ENCODE assay signal across 18 mouse cellular contexts in genomic region chrX:9695997-9696396, GRCm38 (mm10). TPM values are rescaled to one million over a fixed set of nuclear protein-coding genes. Genes with fewer than 3 reads are reported as not detected.
DNase-seq lines count a peak whose midpoint lies in the region; ATAC-seq lines count a peak whose summit lies in the region.
"Had no signal": no experiment of that assay in that cellular context is flagged by ENCODE, and none has a peak within 500 bp of the region (broad histone marks: within the 10 kb centered on the region; RNA-seq: fewer than 3 reads in every experiment).

No protein-coding gene starts in this region.

- peak; percentile 37 for DNase-seq in brain, adult 2 months (ENCODE audit: low read depth, low spot score)
- DNase-seq in brain, embryonic 18.5 days (ENCODE audit: low read depth, low spot score): peak; percentile 10
- DNase-seq in hindbrain, embryonic 14.5 days (ENCODE audit: low spot score): no peak
- DNase-seq in right cerebral cortex, adult 18-20 months: no peak
- no peak for DNase-seq in kidney, adult 9 months
- DNase-seq: adrenal gland, adult 2 months; cerebellum, adult 8-10 months; kidney, postnatal 10 days; right cerebral cortex, postnatal 4 days; thymus, postnatal 25 days had no signal

- H3K27me3 ChIP-seq in hindbrain, embryonic 14.5 days (ENCODE audit: control insufficient read depth, insufficient read depth, low read length): no peaks in the 10 kb centered on the region
- H3K27me3 ChIP-seq in midbrain, embryonic 15.5 days (replicated peaks): no peaks in the 10 kb centered on the region
- H3K27me3 ChIP-seq: heart, embryonic 13.5 days; limb, embryonic 12.5 days had no signal

- no peak overlapping the region for H3K4me2 ChIP-seq in hindbrain, embryonic 14.5 days (replicated peaks)
- H3K4me2 ChIP-seq in midbrain, embryonic 15.5 days: no peak overlapping the region
- H3K4me2 ChIP-seq: heart, embryonic 13.5 days; limb, embryonic 12.5 days had no signal

- no peaks in the 10 kb centered on the region for H3K4me1 ChIP-seq in hindbrain, embryonic 14.5 days (replicated peaks; ENCODE audit: control insufficient read depth, insufficient read depth, low read length)
- no peaks in the 10 kb centered on the region for H3K4me1 ChIP-seq in midbrain, embryonic 15.5 days
- H3K4me1 ChIP-seq: heart, embryonic 13.5 days; limb, embryonic 12.5 days had no signal

- WGBS in hindbrain, embryonic 14.5 days: 54% methylated on average over 6 of the region's 6 CpGs
- WGBS in midbrain, embryonic 15.5 days: 36% methylated on average over 6 of the region's 6 CpGs

- H3K27ac ChIP-seq in hindbrain, embryonic 14.5 days: no peak overlapping the region
- H3K27ac ChIP-seq in midbrain, embryonic 15.5 days: no peak overlapping the region
- H3K27ac ChIP-seq: heart, embryonic 13.5 days; limb, embryonic 12.5 days; liver, embryonic 14.5 days had no signal

- H3K36me3 ChIP-seq in hindbrain, embryonic 14.5 days (replicated peaks; ENCODE audit: control insufficient read depth, insufficient read depth): no peaks in the 10 kb centered on the region
- H3K36me3 ChIP-seq in midbrain, embryonic 15.5 days (replicated peaks): no peaks in the 10 kb centered on the region
- H3K36me3 ChIP-seq: G1E; heart, embryonic 13.5 days; limb, embryonic 12.5 days had no signal

- 0 out of 2 replicates have a peak, but pooled peaks have one; percentile 51 for ATAC-seq in hindbrain, embryonic 14.5 days (ENCODE audit: low FRiP score)
- peak; percentile 89 for ATAC-seq in midbrain, embryonic 15.5 days (replicated peaks)
- ATAC-seq in CD4-positive, CD25-positive, alpha-beta regulatory T cell, adult 4 months: no peak
- ATAC-seq: intestine, postnatal 0 days had no signal

- no peak overlapping the region for H3K9ac ChIP-seq in hindbrain, embryonic 14.5 days
- H3K9ac ChIP-seq in midbrain, embryonic 15.5 days: no peak overlapping the region
- H3K9ac ChIP-seq: heart, embryonic 13.5 days; limb, embryonic 12.5 days; liver, embryonic 14.5 days had no signal

- no peak overlapping the region for H3K4me3 ChIP-seq in hindbrain, embryonic 14.5 days (replicated peaks; ENCODE audit: low read length)
- H3K4me3 ChIP-seq in midbrain, embryonic 15.5 days: no peak overlapping the region
- H3K4me3 ChIP-seq: erythroblast, embryonic 14.5 days; heart, embryonic 13.5 days; limb, embryonic 12.5 days had no signal

- no peaks in the 10 kb centered on the region for H3K9me3 ChIP-seq in hindbrain, embryonic 14.5 days (ENCODE audit: control insufficient read depth, low read length)
- no peaks in the 10 kb centered on the region for H3K9me3 ChIP-seq in midbrain, embryonic 15.5 days
- H3K9me3 ChIP-seq: G1E; heart, embryonic 13.5 days; limb, embryonic 12.5 days had no signal

RNA-seq across cellular contexts. Expression of gene Dynlt3, which starts 33.2 kb away (rescaled TPM):
- 45.8 and 54.7 TPM in 2 replicates for polyA plus RNA-seq in hindbrain, embryonic 14.5 days (2014; fragmentation: Nextera tagmentation; extraction: Ambion mirVana)
- polyA plus RNA-seq in midbrain, embryonic 15.5 days (2015; fragmentation: Nextera tagmentation; extraction: Ambion mirVana): 32.0 and 33.6 TPM in 2 replicates
- 10 to 100 TPM; 44.9 to 45.5 TPM for polyA plus RNA-seq in CD4-positive, CD25-positive, alpha-beta regulatory T cell, adult 4 months (2017; shearing (Covaris generic))

Comparison
In these comparisons a context has a peak if more than half of its experiments do, and no peak if none do; other contexts are left out.
1. DNase-seq: peak in brain, adult 2 months (single experiment) and brain, embryonic 18.5 days (single experiment); none in hindbrain, embryonic 14.5 days (single experiment), right cerebral cortex, adult 18-20 months (single experiment) and kidney, adult 9 months (single experiment).